Comparison of ENCODE assay signal across 10 mouse cellular contexts in the genomic region with DNA sequence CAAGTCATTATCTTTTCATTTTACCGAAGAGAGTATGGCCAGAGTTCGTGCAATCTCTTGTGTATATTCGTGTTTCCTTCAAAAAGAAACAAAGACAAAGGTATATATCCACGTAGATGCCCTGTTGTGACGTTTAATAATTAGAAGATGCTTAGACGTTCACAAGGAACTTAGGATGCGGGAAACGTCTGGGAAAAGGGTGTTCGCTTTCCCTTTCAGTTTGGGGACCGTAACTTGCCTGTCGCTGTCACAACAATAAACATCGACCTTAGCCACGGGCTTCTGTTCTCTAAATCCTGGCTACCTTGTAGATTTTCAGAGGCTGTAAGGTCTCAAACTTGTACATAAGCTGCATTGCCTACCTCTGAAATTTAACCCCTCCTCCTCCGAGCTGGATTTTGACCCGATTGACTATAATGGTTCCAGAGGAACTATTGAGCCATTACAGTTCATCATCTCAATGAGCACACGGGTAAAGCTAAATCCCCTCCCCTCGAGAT. TPM values are rescaled to one million over a fixed set of nuclear protein-coding genes. Genes with fewer than 3 reads are reported as not detected.
DNase-seq lines count a peak whose midpoint lies in the region; ATAC-seq and TF ChIP-seq lines count a peak whose summit lies in the region.
"Had no signal": no experiment of that assay in that cellular context is flagged by ENCODE, and none has a peak within 500 bp of the region (broad histone marks: within the 10 kb centered on the region; RNA-seq: fewer than 3 reads in every experiment).

No protein-coding gene starts in this region.

- no peak overlapping the region for H3K9ac ChIP-seq in forebrain, embryonic 15.5 days (replicated peaks)
- peak overlapping the region; percentile 54; the same call in 1 of the 2 replicates for H3K9ac ChIP-seq in limb, embryonic 13.5 days

- H3K9me3 ChIP-seq in forebrain, embryonic 15.5 days: no peaks in the 10 kb centered on the region
- H3K9me3 ChIP-seq in limb, embryonic 13.5 days: no peaks in the 10 kb centered on the region

- no peak for DNase-seq in layer of hippocampus, adult 2 months (ENCODE audit: low spot score in 2 of 2)
- no peak for DNase-seq in layer of hippocampus, postnatal 25 days (ENCODE audit: extremely low spot score in 1 of 2, low spot score in 1 of 2)
- DNase-seq in retina, embryonic 14.5 days (ENCODE audit: low spot score): peak; percentile 32
- DNase-seq in layer of hippocampus, postnatal 36 days: no peak
- DNase-seq in kidney, postnatal 25 days: no peak

- H3K4me3 ChIP-seq in layer of hippocampus, adult 2 months: peak overlapping the region; percentile 43
- peak overlapping the region; percentile 29 for H3K4me3 ChIP-seq in forebrain, embryonic 15.5 days
- peak overlapping the region; percentile 44 for H3K4me3 ChIP-seq in limb, embryonic 13.5 days

- H3K27me3 ChIP-seq in forebrain, embryonic 15.5 days: peaks cover 53% of the 10 kb centered on the region
- peaks cover 60% of the 10 kb centered on the region for H3K27me3 ChIP-seq in limb, embryonic 13.5 days

- TF ChIP-seq CTCF in layer of hippocampus, adult 2 months (conservative IDR thresholded peaks at IDR 0.05): no peak

- WGBS in forebrain, embryonic 15.5 days: under 1% methylated on average over 17 of the region's 17 CpGs
- under 1% methylated on average over 17 of the region's 17 CpGs for WGBS in limb, embryonic 13.5 days

- H3K27ac ChIP-seq in layer of hippocampus, adult 2 months: no peak overlapping the region
- no peak overlapping the region for H3K27ac ChIP-seq in forebrain, embryonic 15.5 days (replicated peaks)
- H3K27ac ChIP-seq in limb, embryonic 13.5 days: no peak overlapping the region

- H3K4me2 ChIP-seq in forebrain, embryonic 15.5 days (replicated peaks): peak overlapping the region; percentile 50
- peak overlapping the region; percentile 70 for H3K4me2 ChIP-seq in limb, embryonic 13.5 days (replicated peaks)

- no peaks in the 10 kb centered on the region for H3K36me3 ChIP-seq in forebrain, embryonic 15.5 days
- no peaks in the 10 kb centered on the region for H3K36me3 ChIP-seq in limb, embryonic 13.5 days

- ATAC-seq in forebrain, embryonic 15.5 days (replicated peaks): no peak
- ATAC-seq in limb, embryonic 13.5 days (ENCODE audit: low FRiP score, low read depth): no peak
- ATAC-seq in frontal cortex, adult (ENCODE audit: low TSS enrichment): no peak

- H3K4me1 ChIP-seq in forebrain, embryonic 15.5 days: peaks cover 15% of the 10 kb centered on the region
- peaks cover 28% of the 10 kb centered on the region for H3K4me1 ChIP-seq in limb, embryonic 13.5 days

RNA-seq across cellular contexts. Expression of a gene that starts 0.6 kb away (rescaled TPM):
- total RNA-seq in layer of hippocampus, adult 2 months (2021): 1 to 10 TPM; 3.1 to 4.4 TPM
- 1 to 10 TPM; 3.0 to 4.4 TPM for total RNA-seq in layer of hippocampus, postnatal 25 days (2021)
- polyA plus RNA-seq in forebrain, embryonic 15.5 days (2015; fragmentation: Nextera tagmentation; extraction: Ambion mirVana): 4.1 and 4.2 TPM in 2 replicates
- 83.2 and 95.3 TPM in 2 replicates for polyA plus RNA-seq in limb, embryonic 13.5 days (2015; fragmentation: Nextera tagmentation; extraction: Ambion mirVana)
- total RNA-seq in layer of hippocampus, postnatal 36 days (2021): 1 to 10 TPM; 3.1 to 4.1 TPM
- total RNA-seq: common myeloid progenitor, adult 5-6 weeks; MEL had no signal
